10 mouse cellular contexts compared by ENCODE assay signal in the genomic region with DNA sequence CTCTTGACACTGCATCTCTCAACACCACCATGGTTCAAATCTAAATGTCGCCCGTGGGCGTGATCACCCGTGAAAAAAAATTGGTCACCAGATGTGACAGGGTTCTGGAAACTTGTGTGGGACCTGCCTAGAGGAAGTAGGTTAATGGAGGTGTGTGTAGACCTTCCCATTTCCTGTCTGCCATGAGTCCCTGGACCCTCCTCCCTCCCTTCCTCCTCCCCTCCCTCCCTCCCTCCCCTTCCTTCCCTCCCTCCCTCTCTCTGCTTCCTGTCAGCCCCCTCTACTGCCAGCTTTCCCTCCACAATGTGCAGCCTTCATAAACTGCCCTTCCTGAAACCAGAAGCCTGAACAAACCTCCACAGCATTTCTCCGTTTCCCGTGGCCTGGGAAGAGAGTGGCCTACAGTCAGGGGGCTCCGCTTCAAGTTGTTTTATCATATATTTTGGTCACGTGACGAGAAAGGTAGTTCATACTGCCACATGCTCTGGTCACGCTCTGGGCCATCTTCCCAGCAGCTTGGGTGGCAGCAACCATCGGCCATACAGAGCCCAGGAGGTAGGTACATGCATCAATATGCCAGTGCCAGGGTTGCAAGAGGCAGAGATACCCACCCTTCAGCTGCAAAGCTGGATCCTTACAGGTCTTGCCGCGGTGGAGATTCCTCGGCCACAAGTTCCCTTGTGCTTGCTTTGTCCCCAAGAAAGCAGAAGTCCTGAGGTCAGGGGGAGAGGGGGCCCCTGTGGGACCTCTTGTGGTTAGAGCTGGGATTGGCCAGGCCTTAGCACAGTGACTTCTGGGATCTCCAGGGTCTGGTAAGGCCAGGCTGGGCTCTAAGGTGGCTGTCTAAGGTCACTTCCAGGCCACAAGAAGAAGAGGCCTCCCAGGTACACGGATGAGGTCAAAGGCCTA. TPM values are rescaled to one million over a fixed set of nuclear protein-coding genes. Genes with fewer than 3 reads are reported as not detected.
DNase-seq lines count a peak whose midpoint lies in the region; ATAC-seq lines count a peak whose summit lies in the region.
"Had no signal": no experiment of that assay in that cellular context is flagged by ENCODE, and none has a peak within 500 bp of the region (broad histone marks: within the 10 kb centered on the region; RNA-seq: fewer than 3 reads in every experiment).

No protein-coding gene starts in this region.

- no peak overlapping the region for H3K9ac ChIP-seq in neural tube, embryonic 11.5 days (ENCODE audit: low read length)
- no peak overlapping the region for H3K9ac ChIP-seq in liver, embryonic 12.5 days

- ATAC-seq in neural tube, embryonic 11.5 days (ENCODE audit: insufficient read depth, low FRiP score, low TSS enrichment), result no peak
- peak; percentile 27 for ATAC-seq in liver, embryonic 12.5 days

- DNase-seq in gastrocnemius, postnatal 25 days, result peak; percentile 36
- DNase-seq in gastrocnemius, adult 8-10 months (ENCODE audit: low spot score in 2 of 2), result no peak
- DNase-seq in neural tube, embryonic 11.5 days (ENCODE audit: low spot score), result peak; percentile 12
- no peak for DNase-seq in neural tube, embryonic 10.5 days (ENCODE audit: extremely low spot score, low spot score)
- peak; percentile 4 for DNase-seq in telencephalon, adult 2 months (ENCODE audit: low read depth, low spot score)
- no peak for DNase-seq in urinary bladder, adult 18-20 months (ENCODE audit: low spot score in 2 of 2)
- DNase-seq in Muller cell, postnatal 12 days (ENCODE audit: inconsistent ontology term), result no peak
- DNase-seq: cerebellum, adult 2 months had no signal

- no peak overlapping the region for H3K4me3 ChIP-seq in neural tube, embryonic 11.5 days (ENCODE audit: low read depth, low read length)
- no peak overlapping the region for H3K4me3 ChIP-seq in liver, embryonic 12.5 days

- no peaks in the 10 kb centered on the region for H3K27me3 ChIP-seq in neural tube, embryonic 11.5 days (ENCODE audit: control insufficient read depth, insufficient read depth, low read length)
- no peaks in the 10 kb centered on the region for H3K27me3 ChIP-seq in liver, embryonic 12.5 days (replicated peaks)

- no peaks in the 10 kb centered on the region for H3K9me3 ChIP-seq in neural tube, embryonic 11.5 days (ENCODE audit: control insufficient read depth, low read length)
- no peaks in the 10 kb centered on the region for H3K9me3 ChIP-seq in liver, embryonic 12.5 days (replicated peaks)

- 79% methylated on average over 15 of the region's 15 CpGs for WGBS in neural tube, embryonic 11.5 days
- 25% methylated on average over 15 of the region's 15 CpGs for WGBS in liver, embryonic 12.5 days (ENCODE audit: insufficient replicate concordance)

- no peak overlapping the region for H3K27ac ChIP-seq in neural tube, embryonic 11.5 days (ENCODE audit: low read depth, low read length)
- H3K27ac ChIP-seq in liver, embryonic 12.5 days, result peak overlapping the region; percentile 43

- no peaks in the 10 kb centered on the region for H3K4me1 ChIP-seq in neural tube, embryonic 11.5 days (ENCODE audit: control insufficient read depth, insufficient read depth, low read length)
- peaks cover 53% of the 10 kb centered on the region for H3K4me1 ChIP-seq in liver, embryonic 12.5 days

- H3K36me3 ChIP-seq in neural tube, embryonic 11.5 days (ENCODE audit: control insufficient read depth, insufficient read depth, low read length), result no peaks in the 10 kb centered on the region
- no peaks in the 10 kb centered on the region for H3K36me3 ChIP-seq in liver, embryonic 12.5 days

- no peak overlapping the region for H3K4me2 ChIP-seq in neural tube, embryonic 11.5 days (ENCODE audit: low read depth)
- no peak overlapping the region for H3K4me2 ChIP-seq in liver, embryonic 12.5 days

RNA-seq across cellular contexts. Expression of a gene that starts 41.4 kb away (rescaled TPM):
- total RNA-seq in gastrocnemius, postnatal 25 days (2021), result 100 to 1,000 TPM; 205 to 217 TPM
- 100 to 1,000 TPM; 180 to 208 (median 192) TPM for total RNA-seq in gastrocnemius, adult 8-10 months (2022)
- polyA plus RNA-seq in neural tube, embryonic 11.5 days (2014; fragmentation: Nextera tagmentation; extraction: Ambion mirVana), result 73.6 and 74.2 TPM in 2 replicates
- 305 and 313 TPM in 2 replicates for polyA plus RNA-seq in liver, embryonic 12.5 days (2016; fragmentation: Nextera tagmentation; extraction: Ambion mirVana)

RNA-seq across cellular contexts. Expression of a gene that starts 57.6 kb away (rescaled TPM):
- not detected for total RNA-seq in gastrocnemius, postnatal 25 days (2021)
- total RNA-seq in gastrocnemius, adult 8-10 months (2022), result under 1 TPM in 2 of 4 experiments, not detected in 2; 0.18 to 0.34 TPM
- polyA plus RNA-seq in neural tube, embryonic 11.5 days (2014; fragmentation: Nextera tagmentation; extraction: Ambion mirVana), result 0.09 TPM in 1 of 2 replicates, not detected in the other
- polyA plus RNA-seq in liver, embryonic 12.5 days (2016; fragmentation: Nextera tagmentation; extraction: Ambion mirVana), result 0.04 and 0.06 TPM in 2 replicates
- total RNA-seq: layer of hippocampus, postnatal 25 days had no signal
- polyA plus RNA-seq: cerebellum, adult 2 months had no signal

Comparison
In these comparisons a context has a peak if more than half of its experiments do, and no peak if none do; other contexts are left out.
1. DNase-seq: peak in gastrocnemius, postnatal 25 days (single experiment), neural tube, embryonic 11.5 days (single experiment) and telencephalon, adult 2 months (single experiment); none in gastrocnemius, adult 8-10 months (0 of 2), neural tube, embryonic 10.5 days (single experiment), urinary bladder, adult 18-20 months (0 of 2) and Muller cell, postnatal 12 days (single experiment).